Mouse (Mus musculus) adrenal gland, postnatal 4 days (tissue): ENCODE measurements at regions not wholly inside any gene's neighbourhood (a gene's known extent, or its start where the extent isn't known, plus 50 kb on each side); places are given as distances from the start of the nearest gene placed in this dataset.

ENCODE experiments used
- DNase-seq, 2 experiments: peaks; one replicate each; pipeline ENCODE4 v3.0.0; 2021 to 2022; ENCODE audit warnings: low spot score in 2 of 2, mixed read lengths in 2 of 2

GRCm38 (mm10) chr17:27318969-27319695 is 114.9 kb upstream of the Lemd2 start:
- DNase-seq, result no peak

- peak; percentile 27 to 58 for DNase-seq
These were observed 113.5 kb upstream of the Lemd2 start for GRCm38 (mm10) chr17:27317576-27318277.

- no peak for DNase-seq
These were observed 112.7 kb upstream of the Lemd2 start for GRCm38 (mm10) chr17:27316711-27317575.

- DNase-seq, result no peak
These were observed 111.8 kb upstream of the Lemd2 start for GRCm38 (mm10) chr17:27315947-27316628.

- no peak for DNase-seq
These were observed 111.2 kb upstream of the Lemd2 start for GRCm38 (mm10) chr17:27315428-27315827.

GRCm38 (mm10) chr17:27314821-27315392 is 110.6 kb upstream of the Lemd2 start:
- no peak for DNase-seq

- no peak for DNase-seq
These were observed 104.7 kb upstream of the Lemd2 start for GRCm38 (mm10) chr17:27308933-27309332.

- no peak for DNase-seq
These were observed 100.6 kb upstream of the Lemd2 start for GRCm38 (mm10) chr17:27304842-27305241.

GRCm38 (mm10) chr17:27303633-27304479 is 99.6 kb upstream of the Lemd2 start:
- DNase-seq, result no peak

- DNase-seq, result no peak
These were observed 98.8 kb upstream of the Lemd2 start for GRCm38 (mm10) chr17:27303061-27303460.

- no peak for DNase-seq
These were observed 97.1 kb upstream of the Lemd2 start for GRCm38 (mm10) chr17:27301376-27301775.

GRCm38 (mm10) chr17:27299297-27299696 is 95.0 kb upstream of the Lemd2 start:
- DNase-seq, result no peak

GRCm38 (mm10) chr17:27298351-27298750 is 94.1 kb upstream of the Lemd2 start:
- no peak for DNase-seq

- no peak for DNase-seq
These were observed 91.9 kb upstream of the Lemd2 start for GRCm38 (mm10) chr17:27296156-27296555.

- no peak for DNase-seq
These were observed 89.9 kb upstream of the Lemd2 start for GRCm38 (mm10) chr17:27294208-27294604.

- no peak for DNase-seq
These were observed 89.4 kb upstream of the Lemd2 start for GRCm38 (mm10) chr17:27293586-27294207.

GRCm38 (mm10) chr17:27291673-27292072 is 87.4 kb upstream of the Lemd2 start:
- DNase-seq, result no peak

GRCm38 (mm10) chr17:27291176-27291575 is 86.9 kb upstream of the Lemd2 start:
- DNase-seq, result no peak

- DNase-seq, result no peak
These were observed 86.0 kb upstream of the Lemd2 start for GRCm38 (mm10) chr17:27290311-27290710.
